In genomic region chr10:117544680-117545546, GRCm38 (mm10) we compare ENCODE assay signal across 12 mouse cellular contexts.
DNase-seq lines count a peak whose midpoint lies in the region; ATAC-seq and TF ChIP-seq lines count a peak whose summit lies in the region.
"Had no signal": no experiment of that assay in that cellular context is flagged by ENCODE, and none has a peak within 500 bp of the region (broad histone marks: within the 10 kb centered on the region; RNA-seq: fewer than 3 reads in every experiment).

No protein-coding gene starts in this region.

- TF ChIP-seq CTCF in hindbrain, postnatal 0 days (IDR thresholded peaks at IDR 0.05; ENCODE audit: low read depth), result no peak

- H3K27ac ChIP-seq in embryonic facial prominence, embryonic 14.5 days (replicated peaks; ENCODE audit: low read depth, low read length), result no peak overlapping the region
- no peak overlapping the region for H3K27ac ChIP-seq in hindbrain, postnatal 0 days
- H3K27ac ChIP-seq: heart, embryonic 10.5 days had no signal

- no peak overlapping the region for H3K9ac ChIP-seq in embryonic facial prominence, embryonic 14.5 days (ENCODE audit: low read depth, low read length)
- H3K9ac ChIP-seq in hindbrain, postnatal 0 days (replicated peaks; ENCODE audit: low read length), result no peak overlapping the region

- 56% methylated on average over 15 of the region's 15 CpGs for WGBS in embryonic facial prominence, embryonic 14.5 days
- 38% methylated on average over 15 of the region's 15 CpGs for WGBS in hindbrain, postnatal 0 days

- peak; percentile 53 for DNase-seq in kidney, postnatal 10 days
- DNase-seq in kidney, adult 8-10 months, result no peak
- DNase-seq in embryonic facial prominence, embryonic 14.5 days (ENCODE audit: low spot score), result peak; percentile 78
- DNase-seq in hindbrain, postnatal 0 days (ENCODE audit: low spot score), result peak; percentile 14
- DNase-seq in neural tube, embryonic 10.5 days (ENCODE audit: extremely low spot score, low spot score), result peak; percentile 26
- no peak for DNase-seq in spleen, postnatal 14 days (ENCODE audit: low spot score in 2 of 2)
- DNase-seq in spleen, postnatal 4 days (ENCODE audit: low spot score in 2 of 2), result no peak
- DNase-seq: left cerebral cortex, postnatal 4 days; thymus, postnatal 4 days had no signal

- H3K27me3 ChIP-seq in embryonic facial prominence, embryonic 14.5 days (replicated peaks; ENCODE audit: control insufficient read depth, insufficient read depth, low read length), result no peaks in the 10 kb centered on the region
- no peaks in the 10 kb centered on the region for H3K27me3 ChIP-seq in hindbrain, postnatal 0 days (ENCODE audit: insufficient read depth, low read length)

- H3K4me1 ChIP-seq in embryonic facial prominence, embryonic 14.5 days (ENCODE audit: control insufficient read depth, insufficient read depth, low read length), result peaks cover 3% of the 10 kb centered on the region; the same call in 1 of the 2 replicates
- H3K4me1 ChIP-seq in hindbrain, postnatal 0 days (ENCODE audit: insufficient read depth, low read length), result no peaks in the 10 kb centered on the region
- H3K4me1 ChIP-seq: heart, embryonic 10.5 days had no signal

- no peaks in the 10 kb centered on the region for H3K36me3 ChIP-seq in embryonic facial prominence, embryonic 14.5 days (ENCODE audit: control insufficient read depth, insufficient read depth, low read length)
- no peaks in the 10 kb centered on the region for H3K36me3 ChIP-seq in hindbrain, postnatal 0 days (ENCODE audit: insufficient read depth, low read length)
- H3K36me3 ChIP-seq: G1E; heart, embryonic 10.5 days had no signal

- no peaks in the 10 kb centered on the region for H3K9me3 ChIP-seq in embryonic facial prominence, embryonic 14.5 days (ENCODE audit: control insufficient read depth, low read length)
- no peaks in the 10 kb centered on the region for H3K9me3 ChIP-seq in hindbrain, postnatal 0 days (ENCODE audit: low read length)
- H3K9me3 ChIP-seq: G1E; heart, embryonic 10.5 days had no signal

- no peak overlapping the region; the same call in 1 of the 2 replicates for H3K4me2 ChIP-seq in embryonic facial prominence, embryonic 14.5 days (ENCODE audit: low read depth, low read length)
- peak overlapping the region; percentile 29; the same call in 1 of the 2 replicates for H3K4me2 ChIP-seq in hindbrain, postnatal 0 days (ENCODE audit: low read depth, low read length)

- ATAC-seq in embryonic facial prominence, embryonic 14.5 days (ENCODE audit: low read depth), result peak; percentile 44; the same call in 1 of the 2 replicates
- ATAC-seq in hindbrain, postnatal 0 days, result no peak
- ATAC-seq: intestine, postnatal 0 days had no signal

- H3K4me3 ChIP-seq in embryonic facial prominence, embryonic 14.5 days (ENCODE audit: low read depth, low read length), result no peak overlapping the region
- H3K4me3 ChIP-seq in hindbrain, postnatal 0 days (ENCODE audit: low read length), result no peak overlapping the region
- H3K4me3 ChIP-seq: heart, embryonic 10.5 days had no signal

Comparison
In these comparisons a context has a peak if more than half of its experiments do, and no peak if none do; other contexts are left out.
1. DNase-seq: peak in kidney, postnatal 10 days (single experiment), embryonic facial prominence, embryonic 14.5 days (single experiment), hindbrain, postnatal 0 days (single experiment) and neural tube, embryonic 10.5 days (single experiment); none in kidney, adult 8-10 months (0 of 2), spleen, postnatal 14 days (0 of 2) and spleen, postnatal 4 days (0 of 2).